Mouse (Mus musculus): ENCODE measurements around the gene Sptbn1. TPM values are rescaled to one million over a fixed set of nuclear protein-coding genes. Genes with fewer than 3 reads are reported as not detected.

The Sptbn1 gene
- polyA plus RNA-seq, 3 experiments from 2014 or later: 72.4 to 101 (median 89.7) TPM

DNA sequence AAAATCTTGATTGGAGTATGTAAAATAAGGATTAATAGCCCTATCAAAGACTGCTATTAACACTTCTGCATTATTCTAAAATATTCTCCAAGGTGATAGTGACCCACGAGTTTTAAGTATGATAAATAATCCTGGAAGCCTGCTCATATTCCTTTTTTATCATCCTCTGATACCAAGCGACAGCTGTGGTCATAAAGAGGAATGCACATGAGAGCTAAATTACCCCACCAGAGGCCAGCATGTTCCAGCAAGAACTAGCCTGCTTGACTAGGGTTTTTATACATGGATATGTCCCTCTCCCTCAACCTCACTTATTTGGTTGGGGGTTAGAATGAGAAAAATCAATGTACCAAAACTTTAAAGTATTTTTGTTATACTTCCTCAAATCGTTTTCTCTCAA, 56.8 kb downstream of the Sptbn1 start:
- no peak for ATAC-seq

DNA sequence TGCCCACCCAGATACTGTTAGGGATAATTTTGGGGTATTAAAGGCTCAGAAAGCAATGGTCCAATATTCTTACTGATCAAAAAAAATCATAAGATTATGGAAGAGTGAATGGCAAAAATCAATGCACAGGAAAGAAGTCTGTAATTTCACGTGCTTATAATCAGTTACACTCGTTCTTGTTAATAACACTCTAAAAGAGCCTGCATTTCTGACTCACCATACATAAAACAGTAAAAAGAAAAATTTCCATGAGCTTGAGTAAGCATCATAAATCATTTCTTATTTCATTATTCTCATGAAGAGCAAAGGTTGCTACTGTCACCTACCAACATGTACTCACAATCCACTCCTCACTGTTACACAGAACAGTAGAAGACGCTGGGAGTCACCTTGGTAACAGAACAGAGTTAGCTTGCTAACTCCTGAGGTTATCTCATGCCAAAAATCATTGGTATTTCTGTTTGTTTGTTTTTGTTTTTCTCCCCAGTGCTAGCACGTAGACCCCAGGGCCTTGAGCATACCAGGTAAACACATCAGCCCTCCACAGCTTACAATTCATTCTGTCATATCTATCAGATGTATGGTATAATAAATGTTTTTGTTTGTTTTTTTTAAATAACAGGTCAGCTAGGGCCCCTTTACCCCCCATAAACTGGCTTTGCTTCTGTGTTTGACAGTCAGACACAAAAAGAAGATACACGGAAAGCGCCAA, 57.7 kb downstream of the Sptbn1 start:
- ATAC-seq: no peak

- no peak for ATAC-seq
These were observed 58.5 kb downstream of the Sptbn1 start for GRCm38 (mm10) chr11:30209495-30209894.

- no peak for ATAC-seq
These were observed 63.6 kb downstream of the Sptbn1 start for GRCm38 (mm10) chr11:30204398-30204797.

- no peak for ATAC-seq
These were observed 67.6 kb downstream of the Sptbn1 start for GRCm38 (mm10) chr11:30200391-30200790.

DNA sequence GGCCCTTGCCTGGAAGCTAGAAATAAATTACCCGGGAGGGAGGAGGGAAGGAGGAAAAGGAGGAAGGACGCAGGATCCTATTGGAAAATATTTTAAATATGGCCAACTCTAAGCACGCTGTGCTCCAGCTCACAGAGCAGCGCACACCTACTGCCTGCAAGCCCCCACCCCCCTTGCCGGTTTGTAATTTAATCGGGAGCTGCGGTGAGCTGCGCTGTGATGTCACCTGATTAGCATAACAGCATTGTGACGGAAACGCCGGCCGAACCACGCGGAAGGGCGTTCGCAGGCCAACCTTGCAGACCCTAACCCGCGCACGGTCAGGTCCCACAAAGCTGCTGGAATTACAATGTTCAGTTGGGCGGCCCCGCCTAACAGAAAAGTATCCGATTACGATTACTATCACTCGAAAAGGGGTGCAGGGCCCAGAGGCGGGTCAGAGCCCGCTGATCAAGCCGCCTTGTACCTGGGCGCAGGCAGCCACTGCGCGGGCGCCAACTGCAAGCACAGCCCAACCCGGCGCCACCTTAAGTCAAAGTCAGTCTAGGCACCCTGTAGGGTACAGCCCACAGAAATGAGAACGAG, 69.8 kb downstream of the Sptbn1 start:
- peak; percentile 87 for ATAC-seq

DNA sequence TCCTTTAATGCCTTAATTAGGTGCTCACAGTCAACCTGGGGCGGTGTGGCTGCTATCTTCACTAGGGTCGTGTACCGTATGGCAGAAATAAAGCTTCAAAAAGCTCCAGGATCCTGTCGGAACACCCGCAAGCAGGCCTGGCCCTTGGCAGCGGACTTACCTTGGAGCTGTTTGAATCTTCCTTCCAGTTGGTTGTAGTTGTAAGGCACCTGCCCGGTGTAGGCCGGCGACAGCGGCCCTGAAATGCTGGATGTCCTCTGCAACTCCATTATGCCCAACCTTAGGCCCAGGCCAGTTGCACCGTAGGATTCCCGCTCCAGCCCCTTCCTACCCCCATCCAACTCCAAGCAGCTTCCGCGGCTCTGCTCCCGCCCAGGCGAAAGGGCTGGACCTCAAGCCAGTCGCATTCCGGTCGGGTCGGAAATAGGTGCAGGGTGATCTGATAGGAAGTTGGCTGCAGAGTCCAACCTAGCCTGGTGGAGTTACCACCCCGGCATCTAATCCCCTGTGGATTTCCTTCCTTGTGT, 70.3 kb downstream of the Sptbn1 start:
- ATAC-seq: peak; percentile 7

DNA sequence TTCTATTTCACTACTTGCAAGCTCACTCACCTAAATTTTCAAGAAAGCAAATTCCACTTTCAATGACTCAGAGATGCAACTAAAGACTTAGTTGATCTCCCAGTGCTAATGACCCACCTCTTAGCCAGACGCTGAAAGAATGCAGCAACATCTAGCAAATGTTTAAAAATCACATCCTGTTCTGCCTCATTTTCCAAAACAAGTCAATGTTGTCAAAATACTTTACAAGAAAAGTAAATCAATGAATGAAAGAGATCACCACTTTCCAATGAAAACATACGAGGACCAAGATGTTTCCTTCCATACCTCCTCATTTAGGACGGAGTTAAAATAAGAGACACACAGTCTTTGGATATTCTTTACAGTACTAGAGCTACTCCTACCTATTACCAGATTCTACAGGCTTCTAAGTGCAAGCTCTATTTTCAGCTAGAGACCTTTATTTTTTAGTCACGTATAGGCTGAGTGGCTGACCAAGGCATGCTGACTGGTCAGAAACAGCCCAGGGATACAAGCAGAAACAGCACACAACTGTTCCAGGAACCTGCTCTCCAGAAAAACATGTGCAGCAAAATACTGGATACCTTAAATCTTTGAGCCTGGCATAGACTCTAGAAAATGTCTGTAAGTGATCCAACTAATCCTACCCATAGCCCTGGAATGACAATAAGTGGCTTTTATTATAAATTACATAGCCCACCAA, 71.5 kb downstream of the Sptbn1 start:
- no peak for ATAC-seq

DNA sequence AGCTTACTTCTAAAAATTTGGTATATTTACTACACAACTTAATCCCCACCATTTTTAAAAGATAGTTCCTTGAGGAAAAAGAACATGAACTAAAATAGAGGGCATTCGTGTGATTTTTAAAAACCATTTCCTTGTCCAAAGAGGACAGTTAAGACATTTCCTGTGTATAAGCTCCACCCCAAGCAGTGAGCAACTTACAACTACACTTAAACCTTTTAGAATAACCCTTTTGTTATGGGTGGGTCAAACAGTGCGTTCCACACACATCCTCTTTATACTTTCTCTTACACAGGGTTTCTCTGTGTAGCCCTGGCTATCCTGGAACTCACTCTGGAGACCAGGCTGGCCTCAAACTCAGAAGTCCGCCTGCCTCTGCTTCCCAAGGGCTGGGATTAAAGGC, 72.2 kb downstream of the Sptbn1 start:
- ATAC-seq: no peak

GRCm38 (mm10) chr11:30194800-30195199, 73.2 kb downstream of the Sptbn1 start:
- ATAC-seq: no peak

- ATAC-seq: no peak
These were observed 77.0 kb downstream of the Sptbn1 start for GRCm38 (mm10) chr11:30190959-30191358.

DNA sequence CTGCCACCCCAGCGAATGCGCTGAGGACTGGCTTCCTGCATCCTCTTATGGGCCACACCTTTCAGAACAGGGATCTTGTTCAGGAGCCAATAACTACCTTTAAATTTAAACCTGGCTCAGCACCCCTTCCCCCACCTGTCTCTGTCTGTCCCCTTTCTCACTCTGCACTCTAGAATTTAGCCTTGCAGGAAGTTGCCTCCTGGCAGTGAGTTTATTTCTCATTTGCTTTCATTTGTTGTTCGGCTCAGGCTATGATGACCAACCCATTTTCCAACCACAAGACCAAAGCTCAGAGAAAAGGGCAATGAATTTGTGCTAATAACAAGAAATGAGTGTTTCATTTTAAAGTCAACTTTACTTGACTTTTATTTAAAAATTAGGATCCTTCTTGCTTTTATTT, 77.9 kb downstream of the Sptbn1 start:
- ATAC-seq: peak; percentile 53

DNA sequence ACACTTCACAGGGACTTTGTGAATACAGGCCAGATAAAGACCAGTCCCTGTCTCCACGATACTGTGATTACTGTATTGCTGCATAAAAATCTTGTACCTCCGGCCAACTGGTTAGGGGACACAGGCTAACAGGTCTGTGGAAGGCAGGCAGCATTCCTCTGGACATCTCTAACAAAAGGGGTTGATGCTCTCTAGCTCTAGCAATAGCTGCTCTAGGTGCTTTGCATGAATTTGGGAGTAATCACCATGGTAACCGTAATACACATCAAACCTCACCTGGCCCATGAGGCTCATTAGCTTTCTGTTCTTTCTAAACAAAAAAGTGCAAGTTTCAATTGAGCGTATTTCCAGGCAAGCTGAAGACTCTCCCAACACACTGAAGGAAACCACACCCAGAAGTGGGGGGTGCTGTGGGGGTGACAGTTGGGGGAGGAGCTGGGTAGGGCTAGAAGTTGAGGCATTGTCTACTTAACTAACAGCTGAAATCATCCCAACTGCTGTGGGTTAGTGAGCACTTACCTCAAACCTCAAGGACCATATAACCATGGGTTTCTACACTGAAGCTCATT, 81.0 kb downstream of the Sptbn1 start:
- ATAC-seq: peak; percentile 15

GRCm38 (mm10) chr11:30184527-30184926, 83.4 kb downstream of the Sptbn1 start:
- no peak for ATAC-seq

- ATAC-seq: peak; percentile 88
These were observed 85.1 kb downstream of the Sptbn1 start for GRCm38 (mm10) chr11:30182716-30183411.

DNA sequence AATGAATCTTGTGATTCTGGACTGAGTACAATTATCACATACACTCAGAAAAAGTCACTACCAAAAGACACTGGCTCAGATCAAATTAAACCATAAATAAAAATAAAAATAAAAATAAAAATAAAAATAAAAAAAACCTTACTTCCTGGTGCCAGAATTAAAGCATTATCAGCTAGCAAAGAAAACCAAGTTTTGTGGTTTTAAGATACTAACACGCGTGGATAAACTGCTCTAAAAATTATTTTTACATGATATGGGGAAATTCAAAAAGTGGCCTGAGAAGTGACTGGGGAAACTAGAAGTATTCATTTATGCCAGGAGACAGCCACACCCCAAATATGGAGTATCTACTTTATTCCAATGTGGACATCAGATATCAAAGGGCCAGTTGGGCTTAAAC, 89.8 kb downstream of the Sptbn1 start:
- ATAC-seq: no peak

DNA sequence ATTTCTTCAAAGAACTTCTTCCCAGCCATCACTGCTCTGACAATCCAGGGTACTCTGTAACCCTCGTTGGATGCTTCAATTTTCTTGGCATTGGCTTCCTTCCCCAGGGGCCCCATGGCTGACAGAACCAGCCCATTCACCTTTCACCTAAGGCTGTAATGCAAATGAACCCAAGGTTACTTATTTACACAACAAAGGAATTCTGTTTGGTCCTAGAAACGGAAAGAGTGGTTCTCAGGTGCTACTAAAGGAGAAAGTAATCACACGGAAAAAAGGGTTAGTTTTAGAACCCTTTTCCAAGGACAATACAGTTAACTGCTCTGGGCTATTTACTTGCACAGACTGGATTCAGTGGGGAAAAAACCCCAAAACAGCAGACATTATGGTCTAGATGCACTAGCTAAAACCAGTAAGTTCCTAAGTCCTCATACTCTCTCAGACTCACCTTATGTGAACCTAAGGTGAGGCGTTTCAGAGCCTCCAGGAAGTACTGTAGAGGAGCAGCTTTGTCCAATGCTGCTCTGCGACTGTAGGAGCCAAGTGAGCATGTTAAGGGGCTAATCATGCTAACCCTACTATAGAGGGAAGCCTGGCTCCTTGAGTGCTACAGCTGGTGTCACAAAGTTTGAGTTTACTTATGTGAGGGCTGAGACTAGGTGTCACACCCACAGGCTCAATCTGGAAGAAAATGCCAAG, 90.7 kb downstream of the Sptbn1 start:
- peak; percentile 12 for ATAC-seq

GRCm38 (mm10) chr11:30176111-30176510, 91.9 kb downstream of the Sptbn1 start:
- ATAC-seq: no peak

- ATAC-seq: no peak
These were observed 92.4 kb downstream of the Sptbn1 start for GRCm38 (mm10) chr11:30175623-30176022.

DNA sequence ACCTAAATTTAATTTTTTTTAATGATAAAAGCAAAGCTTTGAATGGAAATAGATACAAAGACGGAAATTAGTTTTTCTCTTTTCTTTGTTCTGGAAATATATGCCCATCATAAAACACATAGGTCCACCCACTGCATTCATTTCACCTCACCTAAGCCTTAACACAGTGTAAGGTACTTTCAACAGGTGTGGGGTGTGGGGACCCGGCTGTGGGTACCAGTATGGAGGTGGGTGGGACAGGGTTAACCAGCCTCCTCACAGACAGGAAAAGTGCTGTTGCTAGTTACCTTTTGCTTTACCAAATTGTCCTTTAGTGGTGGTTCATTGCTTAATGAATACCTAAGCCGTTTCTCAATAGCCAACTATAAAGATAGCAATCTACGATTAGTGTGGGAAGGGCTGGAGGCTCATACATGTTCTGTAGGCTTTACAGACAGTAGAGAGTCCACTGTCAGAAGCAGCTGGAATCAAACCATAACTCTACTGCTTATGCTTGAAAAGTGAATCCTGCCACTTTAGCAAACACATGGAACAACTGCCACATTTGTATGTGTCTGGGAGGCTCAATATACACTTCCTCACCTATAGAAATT, 96.3 kb downstream of the Sptbn1 start:
- ATAC-seq: no peak

- no peak for ATAC-seq
These were observed 96.8 kb downstream of the Sptbn1 start for GRCm38 (mm10) chr11:30171184-30171583.

GRCm38 (mm10) chr11:30166551-30166922, 101.4 kb downstream of the Sptbn1 start:
- ATAC-seq: no peak
